Mouse (Mus musculus): ENCODE data around the gene Spry1. TPM values are rescaled to one million over a fixed set of nuclear protein-coding genes. Genes with fewer than 3 reads are reported as not detected.
A peak's percentile ranks its signal among the peaks of the same experiment; 100 is the strongest.

Spry1 gene
- polyA plus RNA-seq, 1 experiment, result 10.8 TPM

- TF ChIP-seq POLR2A (IDR thresholded peaks at IDR 0.05; ENCODE audit: extremely low read depth, insufficient read depth, low read length) (no peak), CTCF (IDR thresholded peaks at IDR 0.05; ENCODE audit: extremely low read depth, insufficient read depth, low read length) (no peak)
- H3K4me1 ChIP-seq (ENCODE audit: control insufficient read depth, insufficient read depth, low read length), result no peaks in the 10 kb centered on the region
- H3K4me3 ChIP-seq (ENCODE audit: insufficient read depth, low read length), result peak overlapping the region; percentile 88
- H3K27ac ChIP-seq (ENCODE audit: insufficient read depth, low read length), result peak overlapping the region; percentile 69
Measured at GRCm38 (mm10) chr3:37640162-37640721, 495 bp downstream of the Spry1 start.

DNA sequence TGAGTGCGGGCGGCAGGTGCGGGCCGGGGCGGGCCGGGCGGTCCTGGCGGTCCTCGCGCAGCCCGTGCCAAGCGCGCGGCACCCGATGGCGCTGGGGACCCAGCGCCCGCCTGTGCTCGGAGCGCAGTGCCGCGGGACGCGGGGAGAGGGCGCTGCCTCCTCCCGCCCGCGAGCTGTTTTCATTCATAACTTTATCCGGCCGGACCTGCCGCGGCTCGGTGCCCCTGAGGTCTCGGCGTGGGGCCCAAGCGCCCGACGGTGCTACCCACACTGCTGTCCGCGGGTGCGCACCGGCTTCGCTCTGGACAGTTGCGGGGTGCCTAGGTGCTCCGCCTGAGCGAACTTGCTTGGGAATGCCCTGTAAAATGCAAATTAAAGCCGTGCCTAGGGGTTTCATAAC, 1.1 kb downstream of the Spry1 start:
- Histone ChIP-seq H3K4me3 (ENCODE audit: insufficient read depth, low read length) (peak overlapping the region; percentile 88), H3K4me1 (ENCODE audit: control insufficient read depth, insufficient read depth, low read length) (no peaks in the 10 kb centered on the region), H3K27ac (ENCODE audit: insufficient read depth, low read length) (no peak overlapping the region)
- TF ChIP-seq POLR2A (IDR thresholded peaks at IDR 0.05; ENCODE audit: extremely low read depth, insufficient read depth, low read length), result no peak
- peak; percentile 28; the same call in 1 of the 2 replicates for TF ChIP-seq CTCF (IDR thresholded peaks at IDR 0.05; ENCODE audit: extremely low read depth, insufficient read depth, low read length)

DNA sequence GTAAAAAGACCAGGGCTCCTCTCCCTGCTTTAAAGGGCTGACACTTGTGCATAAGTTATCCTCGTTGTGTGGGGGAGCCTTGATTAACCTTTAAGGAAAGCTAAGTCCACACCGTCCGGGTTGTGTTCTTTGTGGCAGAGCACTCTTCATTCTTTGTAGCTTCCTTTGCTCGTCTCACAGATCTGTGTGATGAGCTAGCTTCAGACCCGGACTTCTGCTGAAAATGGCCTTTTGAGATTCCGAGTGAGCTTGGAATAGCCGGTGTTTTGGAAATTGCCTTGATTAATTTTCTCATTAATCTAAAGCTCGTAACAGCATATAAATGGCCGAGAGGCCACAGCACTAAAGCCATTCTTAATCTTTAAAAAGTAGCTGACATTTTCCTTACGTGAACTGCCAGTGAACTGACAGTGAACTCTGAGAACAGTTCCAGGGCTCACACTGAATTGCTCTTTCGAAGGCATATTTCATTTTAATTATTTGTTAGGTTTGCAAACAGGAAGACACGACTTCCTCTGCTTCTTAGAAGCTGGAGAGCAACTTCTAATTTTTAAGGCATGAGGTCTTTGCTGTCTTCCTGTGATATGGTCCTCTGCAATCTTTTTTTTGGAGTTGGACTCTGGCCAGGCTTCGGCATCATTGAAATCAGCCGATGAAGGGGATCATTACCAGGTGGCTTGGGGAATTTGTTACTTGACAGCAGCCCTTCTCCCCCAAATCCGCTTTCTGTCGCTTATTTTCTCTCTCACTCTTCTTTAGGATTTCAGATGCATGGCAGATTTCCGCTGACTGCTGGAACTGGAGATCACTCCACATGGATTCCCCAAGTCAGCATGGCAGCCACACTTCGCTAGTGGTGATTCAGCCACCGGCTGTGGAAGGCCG, 2.3 kb downstream of the Spry1 start:
- H3K27ac ChIP-seq (ENCODE audit: insufficient read depth, low read length), result no peak overlapping the region
- no peak for TF ChIP-seq POLR2A (IDR thresholded peaks at IDR 0.05; ENCODE audit: extremely low read depth, insufficient read depth, low read length)
- TF ChIP-seq CTCF (IDR thresholded peaks at IDR 0.05; ENCODE audit: extremely low read depth, insufficient read depth, low read length), result no peak

DNA sequence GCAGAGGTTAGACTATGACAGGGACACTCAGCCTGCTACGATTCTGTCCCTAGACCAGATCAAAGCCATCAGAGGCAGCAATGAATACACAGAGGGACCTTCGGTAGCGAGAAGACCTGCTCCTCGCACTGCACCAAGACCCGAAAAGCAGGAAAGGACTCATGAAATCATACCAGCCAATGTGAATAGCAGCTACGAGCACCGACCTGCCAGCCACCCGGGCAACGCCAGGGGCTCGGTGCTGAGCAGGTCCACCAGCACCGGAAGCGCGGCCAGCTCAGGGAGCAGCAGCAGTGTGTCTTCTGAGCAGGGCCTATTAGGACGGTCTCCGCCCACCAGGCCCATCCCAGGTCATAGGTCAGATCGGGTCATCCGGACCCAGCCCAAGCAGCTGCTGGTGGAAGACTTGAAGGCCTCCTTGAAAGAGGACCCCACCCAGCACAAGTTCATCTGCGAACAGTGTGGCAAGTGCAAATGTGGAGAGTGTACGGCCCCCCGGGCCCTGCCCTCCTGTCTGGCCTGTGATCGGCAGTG, 3.0 kb downstream of the Spry1 start:
- TF ChIP-seq POLR2A (IDR thresholded peaks at IDR 0.05; ENCODE audit: extremely low read depth, insufficient read depth, low read length) (no peak), CTCF (IDR thresholded peaks at IDR 0.05; ENCODE audit: extremely low read depth, insufficient read depth, low read length) (no peak)
- peak overlapping the region; percentile 10; the same call in 1 of the 2 replicates for H3K4me3 ChIP-seq (ENCODE audit: insufficient read depth, low read length)
- H3K4me1 ChIP-seq (ENCODE audit: control insufficient read depth, insufficient read depth, low read length), result no peaks in the 10 kb centered on the region
- H3K27ac ChIP-seq (ENCODE audit: insufficient read depth, low read length), result no peak overlapping the region

More for the DNA sequence above, 2.3 kb downstream of the Spry1 start:
- Histone ChIP-seq H3K4me3 (ENCODE audit: insufficient read depth, low read length) (no peak overlapping the region; the same call in 1 of the 2 replicates), H3K4me1 (ENCODE audit: control insufficient read depth, insufficient read depth, low read length) (no peaks in the 10 kb centered on the region)

- no peak overlapping the region for H3K27ac ChIP-seq (ENCODE audit: insufficient read depth, low read length)
- peak overlapping the region; percentile 10; the same call in 1 of the 2 replicates for H3K4me3 ChIP-seq (ENCODE audit: insufficient read depth, low read length)
- H3K4me1 ChIP-seq (ENCODE audit: control insufficient read depth, insufficient read depth, low read length), result no peaks in the 10 kb centered on the region
- TF ChIP-seq POLR2A (IDR thresholded peaks at IDR 0.05; ENCODE audit: extremely low read depth, insufficient read depth, low read length) (no peak), CTCF (IDR thresholded peaks at IDR 0.05; ENCODE audit: extremely low read depth, insufficient read depth, low read length) (no peak)
Measured at GRCm38 (mm10) chr3:37643411-37643810, 3.7 kb downstream of the Spry1 start.

GRCm38 (mm10) chr3:37643903-37644302, 4.2 kb downstream of the Spry1 start:
- no peaks in the 10 kb centered on the region for H3K4me1 ChIP-seq (ENCODE audit: control insufficient read depth, insufficient read depth, low read length)
- no peak overlapping the region for H3K27ac ChIP-seq (ENCODE audit: insufficient read depth, low read length)
- TF ChIP-seq POLR2A (IDR thresholded peaks at IDR 0.05; ENCODE audit: extremely low read depth, insufficient read depth, low read length), result no peak
- TF ChIP-seq CTCF (IDR thresholded peaks at IDR 0.05; ENCODE audit: extremely low read depth, insufficient read depth, low read length), result no peak
- H3K4me3 ChIP-seq (ENCODE audit: insufficient read depth, low read length), result no peak overlapping the region

- no peaks in the 10 kb centered on the region for H3K4me1 ChIP-seq (ENCODE audit: control insufficient read depth, insufficient read depth, low read length)
- H3K27ac ChIP-seq (ENCODE audit: insufficient read depth, low read length), result no peak overlapping the region
- H3K4me3 ChIP-seq (ENCODE audit: insufficient read depth, low read length), result no peak overlapping the region
- TF ChIP-seq CTCF (IDR thresholded peaks at IDR 0.05; ENCODE audit: extremely low read depth, insufficient read depth, low read length), result no peak
- no peak for TF ChIP-seq POLR2A (IDR thresholded peaks at IDR 0.05; ENCODE audit: extremely low read depth, insufficient read depth, low read length)
Measured at GRCm38 (mm10) chr3:37645061-37645460, 5.3 kb downstream of the Spry1 start.

GRCm38 (mm10) chr3:37646221-37646620, 6.5 kb downstream of the Spry1 start:
- no peaks in the 10 kb centered on the region for H3K4me1 ChIP-seq (ENCODE audit: control insufficient read depth, insufficient read depth, low read length)
- H3K27ac ChIP-seq (ENCODE audit: insufficient read depth, low read length), result no peak overlapping the region
- no peak overlapping the region for H3K4me3 ChIP-seq (ENCODE audit: insufficient read depth, low read length)
- TF ChIP-seq CTCF (IDR thresholded peaks at IDR 0.05; ENCODE audit: extremely low read depth, insufficient read depth, low read length) (no peak), POLR2A (IDR thresholded peaks at IDR 0.05; ENCODE audit: extremely low read depth, insufficient read depth, low read length) (no peak)

- TF ChIP-seq CTCF (IDR thresholded peaks at IDR 0.05; ENCODE audit: extremely low read depth, insufficient read depth, low read length) (no peak), POLR2A (IDR thresholded peaks at IDR 0.05; ENCODE audit: extremely low read depth, insufficient read depth, low read length) (no peak)
- H3K4me3 ChIP-seq (ENCODE audit: insufficient read depth, low read length), result no peak overlapping the region
- no peaks in the 10 kb centered on the region for H3K4me1 ChIP-seq (ENCODE audit: control insufficient read depth, insufficient read depth, low read length)
Measured at GRCm38 (mm10) chr3:37647225-37647624, 7.5 kb downstream of the Spry1 start.

More at GRCm38 (mm10) chr3:37647225-37647624, 7.5 kb downstream of the Spry1 start:
- no peak overlapping the region for H3K27ac ChIP-seq (ENCODE audit: insufficient read depth, low read length)

All from cortical plate, adult 2 months (tissue).